Mouse (Mus musculus) MEL (cell line): Measurements from ENCODE around the gene Gm9195. TPM values are rescaled to one million over a fixed set of nuclear protein-coding genes. Genes with fewer than 3 reads are reported as not detected.
A peak's percentile ranks its signal among the peaks of the same experiment; 100 is the strongest.

Experiments
- DNase-seq: peaks from one replicate; pipeline ENCODE4 v3.0.0; 2011; ENCODE audit warnings: low read depth, low spot score
- H3K27ac ChIP-seq: 2 replicates; pipeline ENCODE4 v1.5.1; 2012; ENCODE audit warnings: low read depth, mild to moderate bottlenecking, control low read depth, low read length, moderate library complexity; ENCODE audit not compliant: control insufficient read depth
- H3K27me3 ChIP-seq, 2 experiments: fragments of 150-350 bp in 1 of 2; sonication (generic) in 1 of 2; 2 replicates each; pipeline ENCODE4 v1.6.1; 2012; ENCODE audit warnings: low read length in 2 of 2, mild to moderate bottlenecking in 2 of 2, improper control_type of control experiment in 1 of 2, moderate library complexity in 1 of 2; ENCODE audit not compliant: insufficient read depth in 2 of 2, control insufficient read depth in 1 of 2
- H3K36me3 ChIP-seq, 2 experiments: 2 replicates each; pipeline ENCODE4 v1.6.1; 2012 to 2014; ENCODE audit warnings: low read length in 2 of 2, improper control_type of control experiment in 1 of 2, inconsistent platforms in 1 of 2, mild to moderate bottlenecking in 1 of 2; ENCODE audit not compliant: insufficient read depth in 2 of 2, control insufficient read depth in 1 of 2
- H3K4me1 ChIP-seq, 2 experiments: fragments of 150-350 bp in 1 of 2; sonication (generic) in 1 of 2; 2 replicates each; pipeline ENCODE4 v1.6.1; 2012; ENCODE audit warnings: low read length in 2 of 2, improper control_type of control experiment in 1 of 2, mild to moderate bottlenecking in 1 of 2; ENCODE audit not compliant: insufficient read depth in 2 of 2, control insufficient read depth in 1 of 2
- H3K4me3 ChIP-seq, 2 experiments: fragments of 150-350 bp in 1 of 2; sonication (generic) in 1 of 2; 2 replicates each; pipeline ENCODE4 v1.5.1; 2012; ENCODE audit warnings: low read depth in 2 of 2, low read length in 2 of 2, mild to moderate bottlenecking in 2 of 2, moderate library complexity in 2 of 2, control low read depth in 1 of 2, improper control_type of control experiment in 1 of 2; ENCODE audit not compliant: control insufficient read depth in 1 of 2, insufficient read depth in 1 of 2
- H3K79me2 ChIP-seq: 2 replicates; pipeline ENCODE4 v1.6.1; 2012; ENCODE audit warnings: mild to moderate bottlenecking, low read length, moderate library complexity; ENCODE audit not compliant: control insufficient read depth, poor library complexity, insufficient read depth
- H3K9ac ChIP-seq: 2 replicates; pipeline ENCODE4 v1.6.1; 2012; ENCODE audit warnings: low read depth, mild to moderate bottlenecking, control low read depth, low read length, moderate library complexity; ENCODE audit not compliant: control insufficient read depth, poor library complexity, severe bottlenecking
- H3K9me3 ChIP-seq: fragments of 150-350 bp; sonication (generic); replicated peaks from 2 replicates; pipeline ENCODE4 v1.6.1; 2012; ENCODE audit warnings: mild to moderate bottlenecking, low read length, improper control_type of control experiment, moderate library complexity; ENCODE audit not compliant: insufficient read depth
- CHD2 ChIP-seq: IDR thresholded peaks from 2 replicates; pipeline ENCODE4 v1.6.1; 2011; ENCODE audit warnings: low read length, improper control_type of control experiment
- CTCF ChIP-seq, 3 experiments: IDR thresholded peaks in 2 of 3; conservative IDR thresholded peaks in 1 of 3; 2 replicates each; pipeline ENCODE4 v1.5.1; 2011 to 2012; ENCODE audit warnings: low read length in 3 of 3, low read depth in 2 of 3, mild to moderate bottlenecking in 2 of 3, improper control_type of control experiment in 1 of 3, inconsistent platforms in 1 of 3, mixed read lengths in 1 of 3, moderate library complexity in 1 of 3; ENCODE audit not compliant: control insufficient read depth in 1 of 3, insufficient read depth in 1 of 3, poor library complexity in 1 of 3, severe bottlenecking in 1 of 3
- GATA1 ChIP-seq: IDR thresholded peaks from 2 replicates; pipeline ENCODE4 v1.6.1; 2011; ENCODE audit warnings: low read depth, low read length, improper control_type of control experiment
- JUND ChIP-seq: IDR thresholded peaks from 2 replicates; pipeline ENCODE4 v1.6.1; 2011; ENCODE audit warnings: low read depth, mild to moderate bottlenecking, improper control_type of control experiment, low read length
- MAX ChIP-seq: IDR thresholded peaks from 2 replicates; pipeline ENCODE4 v1.6.1; 2011; ENCODE audit warnings: low read length, improper control_type of control experiment
- MAZ ChIP-seq: IDR thresholded peaks from 2 replicates; pipeline ENCODE4 v1.6.1; 2012; ENCODE audit warnings: low read depth, mild to moderate bottlenecking, inconsistent platforms, low read length, improper control_type of control experiment
- MYB ChIP-seq: IDR thresholded peaks from 2 replicates; pipeline ENCODE4 v1.6.1; 2011; ENCODE audit warnings: mild to moderate bottlenecking, low read depth, low read length, improper control_type of control experiment
- NELFE ChIP-seq: IDR thresholded peaks from 2 replicates; pipeline ENCODE4 v1.6.1; 2011; ENCODE audit warnings: low read depth, low read length, improper control_type of control experiment
- POLR2A ChIP-seq, 2 experiments: IDR thresholded peaks; 2 replicates each; pipeline ENCODE4 v1.6.1; 2011 to 2012; ENCODE audit warnings: low read length in 2 of 2, mild to moderate bottlenecking in 2 of 2, control low read depth in 1 of 2, improper control_type of control experiment in 1 of 2, low read depth in 1 of 2, moderate library complexity in 1 of 2; ENCODE audit not compliant: control insufficient read depth in 1 of 2, insufficient read depth in 1 of 2, poor library complexity in 1 of 2
- POLR2AphosphoS5 ChIP-seq: IDR thresholded peaks from 2 replicates; pipeline ENCODE4 v1.6.1; 2012; ENCODE audit warnings: low read depth, borderline replicate concordance, mild to moderate bottlenecking, inconsistent platforms, low read length, moderate library complexity, mixed read lengths
- RAD21 ChIP-seq: IDR thresholded peaks from 2 replicates; pipeline ENCODE4 v1.6.1; 2011; ENCODE audit warnings: mild to moderate bottlenecking, low read depth, low read length, improper control_type of control experiment
- SMC3 ChIP-seq: IDR thresholded peaks from 2 replicates; pipeline ENCODE4 v1.6.1; 2011; ENCODE audit warnings: low read depth, low read length, improper control_type of control experiment
- TAL1 ChIP-seq: IDR thresholded peaks from 2 replicates; pipeline ENCODE4 v1.6.1; 2012; ENCODE audit warnings: mild to moderate bottlenecking, inconsistent platforms, low read length, moderate library complexity, mixed read lengths
- TBP ChIP-seq: IDR thresholded peaks from 2 replicates; pipeline ENCODE4 v1.8.0; 2011; ENCODE audit warnings: low read depth, low read length, improper control_type of control experiment
- USF1 ChIP-seq: IDR thresholded peaks from 2 replicates; pipeline ENCODE4 v1.6.1; 2014; ENCODE audit warnings: low read depth, mild to moderate bottlenecking, inconsistent platforms, low read length, improper control_type of control experiment, moderate library complexity
- ZKSCAN1 ChIP-seq: IDR thresholded peaks from 2 replicates; pipeline ENCODE4 v1.6.1; 2012; ENCODE audit warnings: low read depth, mild to moderate bottlenecking, inconsistent platforms, low read length, improper control_type of control experiment, moderate library complexity
- ZMIZ1 ChIP-seq: IDR thresholded peaks from 2 replicates; pipeline ENCODE4 v1.6.1; 2012; ENCODE audit warnings: low read depth, mild to moderate bottlenecking, inconsistent platforms, low read length, improper control_type of control experiment, moderate library complexity
- polyA plus RNA-seq, 2 experiments: library from polyadenylated mRNA; stranded (reverse) in 1 of 2; unstranded in 1 of 2; fragments of >175 nt in 1 of 2; fragments of >200 nt in 1 of 2; gene quantifications; 2 replicates each; pipeline versions ENCODE4 v1.2.1 to v1.2.4; 2012; ENCODE audit warnings: low replicate concordance in 2 of 2, low read depth in 1 of 2; ENCODE audit not compliant: insufficient read length in 2 of 2, insufficient read depth in 1 of 2, missing spikeins in 1 of 2
- total RNA-seq: library from RNA; depleted of rRNA; stranded (reverse); fragments of 300-350 nt; gene quantifications from 2 replicates; pipeline ENCODE4 v1.2.3, GENCODE M21; 2012

The Gm9195 gene
- total and polyA plus RNA-seq, 3 experiments, result not detected

DNA sequence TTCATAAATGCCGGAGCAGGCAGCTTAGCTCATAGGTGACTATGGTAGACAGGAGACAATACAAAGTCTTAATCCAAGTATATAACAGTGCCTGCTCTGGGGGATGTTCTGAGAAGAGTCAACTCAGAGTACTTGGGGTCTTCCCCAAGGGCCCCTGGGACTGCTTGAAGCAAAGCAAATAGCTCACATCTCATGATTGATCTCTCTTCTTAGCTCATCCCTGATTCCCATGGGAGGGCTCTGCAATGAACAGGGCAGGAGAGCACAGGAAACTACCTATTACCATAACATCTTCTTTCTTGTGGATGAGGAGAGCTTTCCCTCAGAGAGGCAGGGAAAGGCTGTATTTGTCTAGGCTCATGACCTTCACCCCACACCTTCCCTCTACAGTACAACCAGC is 32.7 kb downstream of the Gm9195 start:
- H3K4me1 ChIP-seq, result no peaks in the 10 kb centered on the region
- DNase-seq, result no peak
- H3K79me2 ChIP-seq, result no peaks in the 10 kb centered on the region
- no peaks in the 10 kb centered on the region for H3K9me3 ChIP-seq
- H3K27ac ChIP-seq, result no peak overlapping the region
- no peak overlapping the region for H3K9ac ChIP-seq
- no peaks in the 10 kb centered on the region for H3K27me3 ChIP-seq
- no peak overlapping the region for H3K4me3 ChIP-seq
- no peak for TF ChIP-seq NELFE
- no peak for TF ChIP-seq USF1
- no peak for TF ChIP-seq MYB
- TF ChIP-seq MAX, result no peak
- no peak for TF ChIP-seq MAZ
- TF ChIP-seq RAD21, result no peak
- TF ChIP-seq TAL1, result no peak
- no peak for TF ChIP-seq GATA1
- no peak for TF ChIP-seq ZMIZ1
- no peak for TF ChIP-seq JUND
- TF ChIP-seq SMC3, result no peak
- TF ChIP-seq ZKSCAN1, result no peak
- TF ChIP-seq CHD2, result no peak
- no peak for TF ChIP-seq POLR2AphosphoS5
- no peak for TF ChIP-seq TBP
- H3K36me3 ChIP-seq, result no peaks in the 10 kb centered on the region

DNA sequence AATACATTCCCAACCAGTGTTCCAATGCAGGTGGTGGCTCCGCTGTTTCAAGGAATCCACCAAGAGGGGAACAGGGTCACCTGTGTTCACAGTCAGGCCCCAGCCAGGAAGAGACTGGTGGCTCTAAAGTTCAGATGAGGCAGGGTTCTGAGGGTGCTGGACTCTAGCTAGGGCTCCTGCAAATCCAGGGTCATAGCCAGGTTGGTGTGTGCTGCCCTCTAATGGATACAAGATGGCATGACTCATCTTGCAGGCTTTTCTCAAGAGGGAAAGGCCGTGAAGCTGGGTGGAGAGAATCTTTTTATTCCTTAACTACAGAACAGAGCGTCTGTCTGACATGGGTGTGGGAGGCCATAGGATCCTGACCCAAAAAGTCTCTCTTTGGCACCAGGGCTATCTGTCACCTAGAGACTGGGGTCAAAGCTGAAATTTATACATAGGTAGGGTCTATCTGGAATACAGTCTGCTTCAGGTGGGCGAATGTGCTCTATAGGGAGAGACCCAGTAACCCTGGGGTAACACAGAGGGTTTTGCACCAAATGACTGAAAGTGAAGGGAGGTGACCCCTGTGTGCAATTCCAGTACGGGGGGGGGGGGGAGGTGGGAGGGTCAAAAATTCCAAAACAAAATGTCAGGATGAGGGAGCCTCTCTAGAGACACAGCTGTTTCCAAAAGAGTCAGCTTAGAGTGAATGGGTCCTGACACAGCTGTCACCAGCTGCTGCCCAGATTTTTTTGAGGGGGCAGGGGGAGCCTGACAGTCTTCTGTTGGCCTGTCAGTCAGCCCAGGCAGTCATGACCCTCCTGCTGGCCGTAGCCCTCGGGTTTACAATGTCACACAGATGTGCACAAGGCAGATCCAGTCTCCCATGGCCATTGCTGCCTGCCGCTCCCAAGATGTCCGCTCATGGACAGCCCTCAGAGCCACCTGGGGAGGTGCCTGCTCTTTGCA is 44.2 kb downstream of the Gm9195 start:
- no peaks in the 10 kb centered on the region for H3K27me3 ChIP-seq
- H3K4me3 ChIP-seq, result no peak overlapping the region
- DNase-seq, result peak; percentile 6
- H3K9me3 ChIP-seq, result no peaks in the 10 kb centered on the region
- H3K27ac ChIP-seq, result no peak overlapping the region
- no peak for TF ChIP-seq POLR2A (IDR thresholded peaks at IDR 0.05; ENCODE audit: control insufficient read depth in 1 of 2, insufficient read depth in 1 of 2, low read depth in 1 of 2, low read length in 2 of 2, poor library complexity in 1 of 2)
- peak; percentile 21 to 34 (median 24); a peak in 5 of 6 replicates for TF ChIP-seq CTCF (IDR thresholded peaks at IDR 0.05 in 2 of 3, conservative IDR thresholded peaks at IDR 0.05 in 1 of 3; ENCODE audit: control insufficient read depth in 1 of 3, insufficient read depth in 1 of 3, low read depth in 2 of 3, low read length in 3 of 3, poor library complexity in 1 of 3, severe bottlenecking in 1 of 3)
- H3K79me2 ChIP-seq, result no peaks in the 10 kb centered on the region
- H3K4me1 ChIP-seq, result no peaks in the 10 kb centered on the region
- H3K36me3 ChIP-seq, result no peaks in the 10 kb centered on the region
- H3K9ac ChIP-seq, result no peak overlapping the region
